ENCODE assay signal across 9 mouse cellular contexts in genomic region chr5:131794411-131795133, GRCm38 (mm10).
DNase-seq lines count a peak whose midpoint lies in the region; ATAC-seq and TF ChIP-seq lines count a peak whose summit lies in the region.
"Had no signal": no experiment of that assay in that cellular context is flagged by ENCODE, and none has a peak within 500 bp of the region (broad histone marks: within the 10 kb centered on the region; RNA-seq: fewer than 3 reads in every experiment).

No protein-coding gene starts in this region.

- H3K4me3 ChIP-seq in hindbrain, embryonic 13.5 days: no peak overlapping the region
- no peak overlapping the region for H3K4me3 ChIP-seq in midbrain, embryonic 10.5 days
- no peak overlapping the region for H3K4me3 ChIP-seq in liver, postnatal 0 days (ENCODE audit: low read depth, low read length)
- no peak overlapping the region for H3K4me3 ChIP-seq in kidney, embryonic 14.5 days (ENCODE audit: low read length)
- H3K4me3 ChIP-seq: stomach, embryonic 15.5 days had no signal

- peak; percentile 70; the same call in 1 of the 2 replicates for ATAC-seq in cerebellum, adult (ENCODE audit: insufficient number of reproducible peaks, low FRiP score, low TSS enrichment)
- peak; percentile 84 for ATAC-seq in hindbrain, embryonic 13.5 days (ENCODE audit: low FRiP score)
- no peak for ATAC-seq in liver, postnatal 0 days
- ATAC-seq in kidney, embryonic 14.5 days (ENCODE audit: low FRiP score, low TSS enrichment): no peak

- WGBS in hindbrain, embryonic 13.5 days: 11% methylated on average over 18 of the region's 18 CpGs
- 59% methylated on average over 18 of the region's 18 CpGs for WGBS in midbrain, embryonic 10.5 days
- WGBS in liver, postnatal 0 days (ENCODE audit: insufficient replicate concordance): 66% methylated on average over 18 of the region's 18 CpGs
- 60% methylated on average over 18 of the region's 18 CpGs for WGBS in kidney, embryonic 14.5 days

- no peak for TF ChIP-seq CTCF in liver, postnatal 0 days (IDR thresholded peaks at IDR 0.05; ENCODE audit: low read depth)

- peak overlapping the region; percentile 43; the same call in 1 of the 2 replicates for H3K9ac ChIP-seq in hindbrain, embryonic 13.5 days
- H3K9ac ChIP-seq in liver, postnatal 0 days (replicated peaks): no peak overlapping the region
- no peak overlapping the region for H3K9ac ChIP-seq in kidney, embryonic 14.5 days (ENCODE audit: low read depth, low read length)
- H3K9ac ChIP-seq: stomach, embryonic 15.5 days had no signal

- H3K4me1 ChIP-seq in hindbrain, embryonic 13.5 days (replicated peaks): peaks cover 72% of the 10 kb centered on the region
- H3K4me1 ChIP-seq in midbrain, embryonic 10.5 days: peaks cover 24% of the 10 kb centered on the region
- no peaks in the 10 kb centered on the region for H3K4me1 ChIP-seq in liver, postnatal 0 days (ENCODE audit: insufficient read depth)
- peaks cover 5% of the 10 kb centered on the region; the same call in 1 of the 2 replicates for H3K4me1 ChIP-seq in kidney, embryonic 14.5 days (ENCODE audit: control insufficient read depth, insufficient read depth, low read length)
- H3K4me1 ChIP-seq: stomach, embryonic 15.5 days had no signal

- H3K4me2 ChIP-seq in hindbrain, embryonic 13.5 days: peak overlapping the region; percentile 29
- H3K4me2 ChIP-seq in liver, postnatal 0 days (ENCODE audit: low read depth, low read length): no peak overlapping the region
- no peak overlapping the region for H3K4me2 ChIP-seq in kidney, embryonic 14.5 days (replicated peaks; ENCODE audit: low read depth, low read length)
- H3K4me2 ChIP-seq: stomach, embryonic 15.5 days had no signal

- H3K9me3 ChIP-seq in hindbrain, embryonic 13.5 days: no peaks in the 10 kb centered on the region
- H3K9me3 ChIP-seq in midbrain, embryonic 10.5 days (replicated peaks): no peaks in the 10 kb centered on the region
- H3K9me3 ChIP-seq in liver, postnatal 0 days (ENCODE audit: low read length): no peaks in the 10 kb centered on the region
- no peaks in the 10 kb centered on the region for H3K9me3 ChIP-seq in kidney, embryonic 14.5 days (ENCODE audit: control insufficient read depth, low read length)
- H3K9me3 ChIP-seq: stomach, embryonic 15.5 days had no signal

- no peak for TF ChIP-seq EP300 in liver, postnatal 0 days (IDR thresholded peaks at IDR 0.05; ENCODE audit: low read depth)

- H3K36me3 ChIP-seq in hindbrain, embryonic 13.5 days: no peaks in the 10 kb centered on the region
- H3K36me3 ChIP-seq in midbrain, embryonic 10.5 days: no peaks in the 10 kb centered on the region
- H3K36me3 ChIP-seq in liver, postnatal 0 days (replicated peaks; ENCODE audit: insufficient read depth, low read length): no peaks in the 10 kb centered on the region
- no peaks in the 10 kb centered on the region for H3K36me3 ChIP-seq in kidney, embryonic 14.5 days (ENCODE audit: control insufficient read depth, insufficient read depth, low read length)
- H3K36me3 ChIP-seq: stomach, embryonic 15.5 days had no signal

- DNase-seq in cerebellum, postnatal 25 days: peak; percentile 79 to 84
- DNase-seq in midbrain, embryonic 10.5 days (ENCODE audit: low spot score): no peak
- DNase-seq in urinary bladder, adult 2 months (ENCODE audit: low spot score): no peak
- no peak for DNase-seq in liver, postnatal 0 days
- DNase-seq in MN1 (ENCODE audit: low spot score): no peak

- peak overlapping the region; percentile 85 for H3K27ac ChIP-seq in hindbrain, embryonic 13.5 days
- H3K27ac ChIP-seq in midbrain, embryonic 10.5 days (replicated peaks): 0 out of 2 replicates have a peak overlapping the region, but pooled peaks have one; percentile 6
- H3K27ac ChIP-seq in liver, postnatal 0 days (ENCODE audit: low read depth): no peak overlapping the region
- H3K27ac ChIP-seq in kidney, embryonic 14.5 days (ENCODE audit: low read depth, low read length): no peak overlapping the region
- H3K27ac ChIP-seq: stomach, embryonic 15.5 days had no signal

- 0 out of 2 replicates have a peak, but pooled peaks cover 3% of the 10 kb centered on the region for H3K27me3 ChIP-seq in hindbrain, embryonic 13.5 days
- H3K27me3 ChIP-seq in midbrain, embryonic 10.5 days (ENCODE audit: low read depth, poor library complexity, severe bottlenecking): peaks cover 66% of the 10 kb centered on the region
- H3K27me3 ChIP-seq in liver, postnatal 0 days (ENCODE audit: insufficient read depth, low read length): no peaks in the 10 kb centered on the region
- H3K27me3 ChIP-seq in kidney, embryonic 14.5 days (ENCODE audit: control insufficient read depth, insufficient read depth, low read length): no peaks in the 10 kb centered on the region
- H3K27me3 ChIP-seq: stomach, embryonic 15.5 days had no signal

Comparison
In these comparisons a context has a peak if more than half of its experiments do, and no peak if none do; other contexts are left out.
1. ATAC-seq: peak in cerebellum, adult (single experiment) and hindbrain, embryonic 13.5 days (single experiment); none in liver, postnatal 0 days (single experiment) and kidney, embryonic 14.5 days (single experiment).
2. DNase-seq: peak in cerebellum, postnatal 25 days (2 of 2); none in midbrain, embryonic 10.5 days (single experiment), urinary bladder, adult 2 months (single experiment), liver, postnatal 0 days (single experiment) and MN1 (single experiment).
3. H3K27ac ChIP-seq: peak in hindbrain, embryonic 13.5 days (single experiment) and midbrain, embryonic 10.5 days (single experiment); none in liver, postnatal 0 days (single experiment) and kidney, embryonic 14.5 days (single experiment).